Mouse (Mus musculus): ENCODE results near the gene Sirt1.

DNA sequence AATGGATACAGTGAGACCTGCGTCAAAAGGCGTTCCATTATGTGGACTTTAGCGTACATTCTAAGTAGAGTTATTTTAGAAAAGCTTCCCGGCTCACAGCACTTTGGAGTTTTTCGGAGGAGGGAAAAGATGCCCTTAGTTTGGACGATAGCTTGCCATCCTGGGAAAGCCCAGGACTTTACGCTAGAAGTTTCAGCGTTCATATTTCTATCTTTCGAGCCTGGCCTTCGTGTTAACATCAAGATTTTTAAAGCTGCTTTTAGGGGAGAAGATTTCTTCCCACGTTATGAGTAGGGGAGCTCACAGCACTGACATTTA is 47.5 kb upstream of the Sirt1 start:
- TF ChIP-seq CTCF (IDR thresholded peaks at IDR 0.05; ENCODE audit: low read depth) (no peak), EP300 (IDR thresholded peaks at IDR 0.05; ENCODE audit: low read depth) (no peak)
